Mouse (Mus musculus): ENCODE measurements around the gene Rps6kl1.

Gene Rps6kl1

DNA sequence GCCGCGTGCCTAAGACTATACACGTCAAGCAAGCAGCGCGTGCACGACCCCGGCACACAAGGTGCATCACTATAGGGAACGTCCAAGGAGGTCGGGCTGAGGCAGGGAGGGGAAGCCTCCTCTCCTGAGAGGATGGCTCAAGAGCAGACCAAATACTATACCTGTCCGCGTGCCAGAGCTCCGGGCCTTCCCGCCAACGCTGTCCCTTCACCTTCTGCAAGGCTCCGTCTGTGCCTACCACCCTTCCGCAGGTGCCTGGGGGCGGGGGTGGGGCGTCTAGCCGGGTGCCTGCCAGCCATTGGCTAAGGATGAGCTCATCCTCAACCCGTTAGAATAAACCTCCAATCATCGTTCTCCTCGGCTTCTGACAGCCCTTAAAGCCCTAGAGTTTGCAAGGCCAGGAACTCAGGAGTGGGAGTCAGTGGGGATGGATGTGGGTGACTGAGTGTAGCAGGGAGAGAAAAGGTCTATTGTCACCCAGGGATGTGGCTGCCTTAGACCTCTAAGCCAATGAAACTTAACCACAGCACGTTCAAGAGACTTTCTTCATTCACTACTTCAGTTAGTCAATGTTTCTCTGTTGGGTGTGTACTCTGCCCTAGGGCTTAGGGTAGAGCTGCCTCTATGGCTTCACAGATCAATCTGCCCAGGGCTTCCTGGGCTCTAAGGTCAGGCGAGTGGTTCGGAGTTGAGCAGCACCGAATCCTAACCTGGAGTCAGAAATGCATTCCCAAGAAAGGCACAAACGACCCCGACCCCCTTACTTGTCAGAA lies at the start of gene Rps6kl1:
Gene Rps6kl1 (minus strand): TSS at position 263 of the 773 bp plus-strand sequence.
- peak; percentile 73 to 80 for DNase-seq

DNA sequence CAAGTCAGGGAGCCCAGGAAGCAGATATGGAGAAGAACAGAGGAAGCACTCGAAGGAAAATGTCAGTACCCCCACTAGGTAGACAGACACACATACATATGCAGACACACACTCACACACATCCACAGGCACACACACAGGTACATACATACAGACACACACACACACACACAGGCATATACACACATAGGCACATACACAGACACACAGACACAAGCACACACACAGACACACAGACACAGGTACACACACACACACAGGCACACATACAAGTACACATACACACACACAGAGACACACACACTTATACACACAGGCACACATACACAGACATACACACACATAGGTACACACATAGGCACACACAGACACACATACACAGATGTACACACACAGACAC lies 48.9 kb upstream of the Rps6kl1 start:
- DNase-seq: no peak

DNA sequence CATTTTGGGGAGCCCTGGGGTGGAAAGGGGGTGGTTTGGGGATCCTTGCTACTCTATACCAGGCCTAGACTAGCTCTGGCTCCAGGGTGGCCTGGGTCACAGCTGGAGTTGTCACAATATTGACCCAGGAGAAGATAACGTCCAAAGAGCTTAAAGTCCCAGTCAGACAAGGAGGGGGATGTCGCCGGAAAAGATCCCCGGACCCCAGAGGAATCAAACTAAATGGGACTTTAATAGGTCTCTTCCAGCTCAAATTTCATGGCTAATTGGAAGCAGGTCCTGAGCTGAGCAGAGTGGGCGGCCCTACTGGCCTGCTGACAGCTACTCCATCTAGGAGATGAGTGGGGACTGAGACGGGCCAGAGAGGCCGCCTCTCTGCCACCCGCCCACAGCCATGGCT lies 46.9 kb upstream of the Rps6kl1 start:
- DNase-seq: no peak

DNA sequence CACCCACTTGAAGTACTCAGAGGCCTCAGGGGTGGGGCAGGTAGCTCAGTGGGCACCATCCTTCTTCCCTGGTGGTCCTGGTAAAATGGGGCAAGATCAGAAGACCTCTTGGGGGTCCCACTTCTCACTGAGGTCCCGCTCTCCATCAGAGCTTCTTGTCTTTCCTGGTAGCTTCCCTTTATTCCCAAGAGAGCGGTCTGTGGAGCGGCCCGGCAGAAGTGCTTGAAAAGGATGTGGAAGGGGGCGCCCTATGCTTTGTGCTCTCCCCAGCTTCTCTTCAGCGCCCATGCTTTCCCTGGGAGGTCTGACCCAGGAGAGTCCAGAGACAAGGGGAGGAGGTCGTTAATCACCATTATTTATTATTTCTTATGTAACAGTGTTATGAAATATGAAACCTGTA lies 46.3 kb upstream of the Rps6kl1 start:
- no peak for DNase-seq

DNA sequence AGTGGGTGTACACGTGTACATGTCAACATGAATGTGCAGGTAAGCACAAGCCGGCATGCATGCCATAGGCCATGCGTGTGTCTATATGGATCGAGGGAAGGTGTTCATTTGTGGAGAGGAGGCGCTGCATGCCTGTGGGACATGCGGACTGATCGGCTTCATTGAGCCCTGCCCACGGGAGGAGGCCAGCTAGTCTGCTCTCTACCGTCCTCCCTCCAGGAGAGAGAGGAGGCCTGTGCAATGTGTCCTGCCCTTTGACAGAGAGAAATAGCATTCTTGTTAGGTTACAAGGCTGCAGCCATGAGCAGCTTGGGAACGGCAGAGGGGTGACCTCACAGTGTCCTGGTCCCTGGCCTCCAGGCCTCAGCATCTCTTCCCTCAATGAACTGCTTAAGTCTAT lies 45.1 kb upstream of the Rps6kl1 start:
- no peak for DNase-seq

DNA sequence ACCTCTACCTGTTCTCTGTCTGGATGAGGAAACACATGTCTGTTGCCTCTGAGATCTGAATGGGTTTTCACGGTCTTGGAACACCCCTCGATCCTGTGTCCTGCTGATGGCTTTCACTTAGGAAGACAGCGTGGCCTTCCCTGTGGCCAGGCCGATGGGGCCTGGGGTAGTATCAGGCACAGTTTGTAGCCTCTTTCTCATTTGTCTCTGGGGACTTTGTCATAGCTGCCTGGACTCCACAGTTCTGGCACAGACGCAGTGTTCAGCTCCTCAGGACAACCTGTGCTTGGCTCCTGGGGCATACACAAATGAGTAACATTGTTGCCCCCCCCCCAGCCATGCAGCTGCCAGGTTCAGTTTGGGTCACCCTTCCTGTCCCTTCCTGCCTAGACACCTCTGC lies 44.0 kb upstream of the Rps6kl1 start:
- no peak for DNase-seq

DNA sequence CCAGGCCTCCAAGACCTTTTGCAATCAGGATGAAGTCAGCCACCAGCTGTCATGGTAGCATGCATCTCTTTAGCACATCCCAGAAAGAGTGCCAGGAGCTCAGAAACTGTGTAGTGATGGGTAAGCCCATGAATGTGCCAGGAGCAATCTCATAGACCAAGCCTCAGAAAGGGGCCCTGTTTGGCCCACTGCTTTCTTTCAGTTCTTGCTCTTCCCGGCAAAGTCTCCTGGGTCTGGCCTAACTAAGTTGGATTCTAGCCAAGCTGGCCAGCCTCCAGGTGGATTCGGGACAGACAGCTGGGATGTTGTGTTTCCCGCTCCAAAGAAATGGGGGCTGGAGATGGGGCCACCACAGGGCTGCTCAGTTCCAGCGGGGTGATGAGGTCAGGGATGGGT lies 43.6 kb upstream of the Rps6kl1 start:
- no peak for DNase-seq

GRCm38 (mm10) chr12:85193923-85194622 lies 43.0 kb upstream of the Rps6kl1 start:
- DNase-seq: no peak

DNA sequence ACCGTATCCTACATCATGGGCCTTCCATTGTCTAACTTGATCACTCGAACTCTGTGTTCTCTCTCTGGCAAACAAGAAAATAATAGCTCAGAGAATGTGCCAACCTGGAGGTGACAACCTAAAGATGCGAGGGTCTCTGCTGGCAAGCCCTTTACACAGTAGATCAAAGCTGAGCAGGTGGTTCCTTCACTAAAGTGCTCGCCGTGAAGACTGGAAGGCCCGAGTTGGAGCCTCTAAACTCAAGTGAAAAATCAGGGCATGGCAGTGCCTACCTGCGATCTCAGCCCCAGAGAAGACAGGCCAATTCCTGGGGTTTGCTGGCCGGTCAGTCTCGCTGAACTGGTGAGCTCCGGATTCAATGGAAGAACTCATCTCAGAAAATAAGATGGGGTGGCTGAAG lies 42.1 kb upstream of the Rps6kl1 start:
- DNase-seq: peak in 1 of 2 experiments; percentile 46

- DNase-seq: peak; percentile 73 to 87
These were observed 41.5 kb upstream of the Rps6kl1 start for GRCm38 (mm10) chr12:85192461-85193108.

DNA sequence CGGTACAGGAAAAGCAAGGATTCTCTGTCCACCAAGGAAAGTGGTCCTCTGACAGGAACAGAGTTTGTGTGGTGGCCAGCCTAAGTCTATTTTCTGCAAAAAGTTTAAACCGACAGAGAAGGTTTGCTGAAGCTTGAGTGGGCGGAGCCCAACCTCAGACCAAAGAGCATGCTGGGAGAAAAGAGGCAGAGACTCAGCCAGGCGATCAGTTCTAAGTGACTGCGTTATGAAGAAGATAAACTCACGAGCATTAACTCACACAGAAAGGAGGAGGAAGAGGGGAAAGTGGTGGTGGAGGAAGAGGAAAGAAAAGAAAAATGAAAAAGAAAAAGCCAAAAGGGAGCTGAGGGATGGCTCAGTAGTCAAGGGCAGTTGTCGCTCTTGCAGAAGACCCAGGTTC lies 39.2 kb upstream of the Rps6kl1 start:
- no peak for DNase-seq

DNA sequence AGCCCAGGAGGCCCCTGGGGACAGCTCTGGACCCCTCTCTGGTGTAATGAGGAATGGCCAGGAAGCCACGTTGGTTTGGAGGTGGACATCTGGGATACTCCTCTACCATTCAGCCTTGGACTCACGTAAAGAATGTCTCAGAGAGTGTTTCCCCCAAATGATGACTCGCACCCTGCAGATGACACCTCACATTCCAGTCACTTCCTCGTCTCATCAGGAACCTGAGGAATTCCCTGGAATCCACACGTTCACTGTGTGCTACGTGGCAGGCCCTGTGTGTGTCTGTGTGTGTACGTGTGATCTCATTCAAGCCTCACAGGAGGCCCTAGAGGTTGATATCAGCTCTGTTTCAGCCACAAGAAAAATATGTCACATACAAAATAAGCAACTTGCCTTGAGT lies 35.3 kb upstream of the Rps6kl1 start:
- no peak for DNase-seq

GRCm38 (mm10) chr12:85185810-85186209 lies 34.7 kb upstream of the Rps6kl1 start:
- DNase-seq: no peak

- no peak for DNase-seq
These were observed 33.1 kb upstream of the Rps6kl1 start for GRCm38 (mm10) chr12:85184118-85184517.

DNA sequence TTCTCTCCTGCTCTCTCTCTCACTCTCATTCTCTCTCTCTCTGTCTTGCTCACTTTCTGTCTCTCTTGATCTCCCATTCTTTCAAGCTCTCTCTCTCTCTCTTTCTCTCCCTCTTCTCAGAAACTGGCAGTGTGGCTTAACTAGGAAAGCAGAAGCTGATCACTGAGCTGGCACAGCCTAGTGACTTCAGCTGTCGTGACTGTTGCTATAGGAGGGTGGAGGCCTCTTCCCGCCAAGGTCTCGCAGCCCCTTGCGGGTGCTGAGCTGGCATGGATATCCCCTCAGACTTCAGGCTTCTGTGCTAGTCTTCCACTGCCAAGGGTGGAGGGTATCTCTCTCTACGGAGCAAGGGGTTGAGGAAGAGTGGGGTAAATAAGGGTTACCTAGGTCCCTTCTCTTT lies 31.8 kb upstream of the Rps6kl1 start:
- no peak for DNase-seq

DNA sequence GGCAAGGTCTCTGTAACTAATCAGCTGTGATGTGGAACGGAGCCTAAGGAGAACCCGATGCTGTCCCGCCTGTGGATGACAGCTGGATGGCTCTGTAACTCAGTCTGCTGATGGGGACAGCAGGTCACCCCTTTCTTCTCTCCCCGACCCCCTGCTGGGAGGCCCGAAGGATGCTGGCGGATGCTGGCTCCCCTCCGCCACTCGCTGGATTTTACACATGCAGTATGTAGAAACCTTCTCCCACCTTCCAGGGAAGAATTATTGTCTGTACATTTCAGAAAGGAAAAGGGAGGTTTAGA lies 31.2 kb upstream of the Rps6kl1 start:
- DNase-seq: no peak

DNA sequence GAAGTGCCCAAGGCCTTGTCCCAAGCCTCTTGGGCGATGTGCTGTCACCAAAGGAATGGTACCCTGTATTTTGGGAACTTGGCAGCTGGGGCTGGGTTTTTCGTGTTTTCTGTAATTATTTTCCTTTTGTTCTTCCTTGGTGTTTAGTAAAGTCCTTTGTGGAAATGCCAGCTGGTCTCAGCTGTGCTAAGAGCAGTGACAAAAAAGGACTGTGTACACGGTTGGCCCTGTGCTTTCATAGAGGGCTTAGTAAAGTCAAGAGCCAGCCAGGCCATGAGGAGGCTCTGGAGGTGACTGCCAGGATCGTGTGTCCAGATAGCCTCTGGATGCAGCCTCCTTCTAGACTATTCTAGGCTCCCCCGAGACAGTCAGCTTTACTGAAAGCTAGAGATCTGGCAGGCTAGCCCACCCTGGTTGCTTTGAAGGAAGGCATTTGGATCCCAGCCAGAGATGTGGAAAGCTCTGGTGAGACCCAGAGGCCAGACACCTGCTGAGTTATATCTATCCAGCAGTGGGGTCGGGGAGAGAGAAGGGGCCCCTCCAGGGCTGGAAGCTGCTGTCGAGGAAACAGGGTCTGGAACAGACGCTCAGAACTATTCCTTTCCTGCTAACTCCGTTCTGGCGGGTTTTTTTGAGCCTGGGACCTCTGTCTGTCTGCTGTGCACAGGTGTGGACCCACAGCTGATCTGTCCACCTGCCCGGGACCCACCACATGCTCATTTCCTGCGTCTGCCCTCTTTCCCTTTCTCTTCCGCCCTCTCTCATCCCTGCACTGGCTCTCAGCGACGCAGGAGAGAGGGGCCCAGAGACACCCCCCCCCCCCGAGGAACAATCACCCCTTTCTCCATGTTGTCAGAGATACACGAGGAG lies 30.6 kb upstream of the Rps6kl1 start:
- DNase-seq: no peak

- DNase-seq: no peak
These were observed 27.2 kb upstream of the Rps6kl1 start for GRCm38 (mm10) chr12:85178294-85178693.

- DNase-seq: no peak
These were observed 26.7 kb upstream of the Rps6kl1 start, which contains the start of gene Pgf for GRCm38 (mm10) chr12:85177740-85178239. Gene Pgf, minus strand, starts transcription at chr12:85177790.

- DNase-seq: peak; percentile 59 to 69
These were observed 25.9 kb upstream of the Rps6kl1 start for GRCm38 (mm10) chr12:85176846-85177523.

GRCm38 (mm10) chr12:85175926-85176845 lies 25.1 kb upstream of the Rps6kl1 start:
- DNase-seq: no peak
